Mouse (Mus musculus) heart, postnatal 0 days (tissue): Measurements from ENCODE around the gene Prkn. TPM values are rescaled to one million over a fixed set of nuclear protein-coding genes. Genes with fewer than 3 reads are reported as not detected.

ENCODE experiments used
- ATAC-seq: fragments of 200-750 bp; cut with Nextera tagmentation; 2 replicates; pipeline ENCODE4 v1.8.0; 2017; ENCODE audit warnings: low read depth, moderate number of reproducible peaks, moderate library complexity; ENCODE audit not compliant: insufficient read depth
- DNase-seq: peaks from one replicate; pipeline ENCODE4 v3.0.0-alpha.2; 2016; ENCODE audit warnings: low spot score
- H3K27ac ChIP-seq: fragments of 300-500 bp; sonication (generic); 2 replicates; pipeline ENCODE4 v1.5.1; 2014; ENCODE audit warnings: low read depth, mild to moderate bottlenecking
- H3K27me3 ChIP-seq: fragments of 300-500 bp; sonication (generic); 2 replicates; pipeline ENCODE4 v1.6.1; 2014; ENCODE audit warnings: low read length, mixed read lengths; ENCODE audit not compliant: control insufficient read depth, insufficient read depth
- H3K36me3 ChIP-seq: fragments of 300-500 bp; sonication (generic); replicated peaks from 2 replicates; pipeline ENCODE4 v1.6.1; 2014; ENCODE audit warnings: low read length, mixed read lengths; ENCODE audit not compliant: control insufficient read depth, insufficient read depth
- H3K4me1 ChIP-seq: fragments of 300-500 bp; sonication (generic); 2 replicates; pipeline ENCODE4 v1.6.1; 2014; ENCODE audit warnings: antibody characterized with exemption; ENCODE audit not compliant: control insufficient read depth, insufficient read depth
- H3K4me2 ChIP-seq: fragments of 300-500 bp; sonication (generic); 2 replicates; pipeline ENCODE4 v1.6.1; 2014; ENCODE audit warnings: low read depth, mild to moderate bottlenecking, low read length, moderate library complexity
- H3K4me3 ChIP-seq: fragments of 300-500 bp; sonication (generic); 2 replicates; pipeline ENCODE4 v1.5.1; 2014; ENCODE audit warnings: low read depth, low read length
- H3K9ac ChIP-seq: fragments of 300-500 bp; sonication (generic); replicated peaks from 2 replicates; pipeline ENCODE4 v1.6.1; 2014; ENCODE audit warnings: low read depth, low read length, mixed read lengths
- H3K9me3 ChIP-seq: fragments of 300-500 bp; sonication (generic); replicated peaks from 2 replicates; pipeline ENCODE4 v1.6.1; 2016; ENCODE audit warnings: low read length; ENCODE audit not compliant: control insufficient read depth
- CTCF ChIP-seq: IDR thresholded peaks from 2 replicates; pipeline ENCODE4 v1.5.1; 2016; ENCODE audit warnings: antibody characterized with exemption, control low read depth, low read depth
- EP300 ChIP-seq: IDR thresholded peaks from 2 replicates; pipeline ENCODE4 v1.6.1; 2016; ENCODE audit warnings: antibody characterized with exemption, low read depth
- WGBS: fragments of 180-500 bp; shearing (Covaris S2); extraction: QIAGEN DNeasy Blood & Tissue Kit; methylation state at CpG from one replicate; pipeline ENCODE4 v1.1.7; 2014; 5-methylcytosine and 5-hydroxymethylcytosine counted together
- polyA plus RNA-seq: library from polyadenylated mRNA; unstranded; fragments of >200 nt; fragmentation: Nextera tagmentation; extraction: Ambion mirVana; gene quantifications from 2 replicates; pipeline ENCODE4 v1.2.1, GENCODE M21; 2015
- total RNA-seq: library from RNA; depleted of rRNA; stranded (reverse); fragments of >200 nt; gene quantifications from 2 replicates; pipeline ENCODE4 v1.2.3, GENCODE M21; 2014; ENCODE audit warnings: low replicate concordance

The Prkn gene
- total and polyA plus RNA-seq, 2 experiments from 2014 or later, result 4.5 to 14.2 TPM

DNA sequence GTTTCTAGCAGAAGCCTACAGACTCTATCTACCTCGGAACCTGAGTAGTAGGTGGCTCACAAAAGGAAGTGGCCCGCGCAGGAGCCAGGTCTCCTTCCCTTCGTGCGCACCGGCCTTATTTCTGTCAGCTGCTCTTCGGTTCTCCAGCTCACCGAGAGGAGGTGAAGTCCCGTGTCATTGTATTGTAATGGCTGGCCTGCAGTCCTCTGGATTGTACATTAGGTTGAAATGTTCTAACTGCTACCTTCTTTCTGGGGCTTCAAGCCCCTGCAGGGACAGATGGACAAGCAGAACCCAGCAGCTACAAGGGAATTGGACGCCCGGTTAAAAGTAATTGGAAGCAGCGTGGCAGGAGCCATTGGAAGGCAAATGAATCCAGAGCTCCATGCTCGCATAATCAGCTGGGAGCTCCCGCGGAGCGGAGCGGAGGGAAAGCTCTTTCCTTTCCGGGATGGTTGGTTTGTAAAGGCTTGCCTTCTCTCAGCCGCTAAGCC, 1072.7 kb downstream of the Prkn start:
- 2% methylated on average over 19 of the region's 19 CpGs for WGBS
- Histone ChIP-seq H3K27me3 (peaks cover 25% of the 10 kb centered on the region; the same call in 1 of the 2 replicates), H3K27ac (no peak overlapping the region), H3K9me3 (no peaks in the 10 kb centered on the region), H3K9ac (0 out of 2 replicates have a peak overlapping the region, but pooled peaks have one; percentile 25), H3K36me3 (no peaks in the 10 kb centered on the region), H3K4me2 (peak overlapping the region; percentile 67), H3K4me1 (0 out of 2 replicates have a peak, but pooled peaks cover 6% of the 10 kb centered on the region), H3K4me3 (peak overlapping the region; percentile 39)
- TF ChIP-seq EP300 (no peak), CTCF (no peak)
- ATAC-seq (peak; percentile 53; the same call in 1 of the 2 replicates), DNase-seq (no peak)

DNA sequence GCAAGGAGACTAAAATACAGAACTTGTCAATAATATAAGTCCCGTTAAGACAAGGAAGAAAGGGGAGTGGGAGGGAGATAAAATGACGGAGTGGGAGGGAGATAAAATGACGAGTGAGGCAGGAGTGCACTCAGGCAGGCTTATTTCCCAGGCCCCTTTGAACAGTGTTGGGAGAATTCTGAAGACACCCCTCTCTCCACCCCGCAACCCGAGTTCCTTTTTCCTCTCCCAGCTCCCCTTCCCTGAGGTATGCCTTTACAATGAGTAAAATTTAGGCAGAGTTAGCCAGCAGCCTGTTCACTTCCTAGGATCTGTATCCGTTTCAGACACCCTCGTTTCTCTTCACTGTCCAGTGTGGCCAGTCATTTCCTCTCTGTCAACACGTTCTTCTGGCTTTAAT, 1073.4 kb downstream of the Prkn start:
- ATAC-seq, result no peak
- Histone ChIP-seq H3K4me2 (peak overlapping the region; percentile 67), H3K9ac (no peak overlapping the region), H3K27ac (no peak overlapping the region), H3K4me1 (0 out of 2 replicates have a peak, but pooled peaks cover 6% of the 10 kb centered on the region), H3K4me3 (peak overlapping the region; percentile 39), H3K9me3 (no peaks in the 10 kb centered on the region), H3K27me3 (peaks cover 25% of the 10 kb centered on the region; the same call in 1 of the 2 replicates), H3K36me3 (no peaks in the 10 kb centered on the region)
- 17% methylated on average over 8 of the region's 8 CpGs for WGBS
- DNase-seq, result no peak
- TF ChIP-seq CTCF (no peak), EP300 (no peak)

DNA sequence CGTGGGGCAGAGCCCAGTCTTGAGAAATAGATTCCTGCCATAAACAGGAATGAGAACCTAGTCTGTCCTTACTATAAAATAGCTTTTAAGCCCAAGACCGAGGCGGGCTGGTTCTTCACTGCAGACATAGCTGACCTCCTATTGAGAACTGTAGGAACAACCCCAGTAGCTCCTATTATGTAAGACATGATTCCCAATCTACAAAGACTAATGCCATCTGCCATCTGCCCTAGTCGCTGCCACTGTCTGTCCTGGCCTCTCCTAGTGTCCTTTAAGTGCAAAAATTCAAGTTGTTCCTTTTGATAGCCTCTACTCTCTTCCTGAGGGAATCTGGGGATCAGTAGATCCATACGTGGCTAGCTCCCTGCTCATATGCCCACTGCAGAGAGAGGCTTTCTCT, 1074.3 kb downstream of the Prkn start:
- Histone ChIP-seq H3K4me2 (no peak overlapping the region), H3K36me3 (no peaks in the 10 kb centered on the region), H3K9ac (no peak overlapping the region), H3K4me3 (no peak overlapping the region), H3K27me3 (peaks cover 25% of the 10 kb centered on the region; the same call in 1 of the 2 replicates), H3K4me1 (0 out of 2 replicates have a peak, but pooled peaks cover 6% of the 10 kb centered on the region), H3K27ac (no peak overlapping the region), H3K9me3 (no peaks in the 10 kb centered on the region)
- TF ChIP-seq EP300 (no peak), CTCF (no peak)
- no peak for DNase-seq
- ATAC-seq, result no peak
- 80% methylated on average over 5 of the region's 5 CpGs for WGBS

DNA sequence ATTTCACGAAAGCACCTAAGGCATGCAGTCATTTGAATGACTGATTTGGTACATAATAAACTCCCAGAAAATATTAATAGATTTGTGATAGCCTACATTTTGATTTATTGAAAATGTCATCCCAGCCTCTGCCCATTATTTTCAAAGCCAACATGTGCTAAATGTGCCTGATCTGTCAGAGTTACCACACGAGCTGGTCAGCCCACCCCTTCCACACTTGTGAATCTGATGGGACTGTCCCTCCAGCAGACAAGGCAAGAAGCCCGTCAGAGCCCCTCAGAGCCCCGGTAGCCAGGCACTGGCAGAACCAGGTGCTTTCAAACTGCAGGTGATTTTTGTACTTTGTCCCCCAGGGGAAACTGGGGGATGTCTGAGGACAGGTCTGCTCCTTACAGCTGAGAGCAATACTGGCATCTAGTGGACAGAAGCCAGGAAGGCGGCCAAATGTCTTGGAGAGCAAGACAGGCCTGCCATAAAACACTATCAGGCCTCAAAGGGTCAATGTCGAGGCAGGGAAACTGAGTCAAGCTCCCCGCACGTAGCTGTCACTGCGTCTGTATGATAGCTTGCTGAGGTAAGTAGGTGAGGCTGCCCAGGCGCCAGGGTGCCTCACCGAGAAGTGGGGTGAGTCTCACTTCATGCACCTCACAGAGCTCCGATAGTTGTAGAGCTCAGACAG, 1078.1 kb downstream of the Prkn start:
- Histone ChIP-seq H3K9me3 (no peaks in the 10 kb centered on the region), H3K27ac (no peak overlapping the region), H3K4me3 (no peak overlapping the region), H3K9ac (no peak overlapping the region), H3K27me3 (peaks cover 14% of the 10 kb centered on the region; the same call in 1 of the 2 replicates), H3K4me1 (0 out of 2 replicates have a peak, but pooled peaks cover 3% of the 10 kb centered on the region), H3K36me3 (no peaks in the 10 kb centered on the region), H3K4me2 (no peak overlapping the region)
- ATAC-seq (no peak), DNase-seq (no peak)
- WGBS, result 53% methylated on average over 12 of the region's 12 CpGs
- TF ChIP-seq EP300 (no peak), CTCF (peak; percentile 49)

DNA sequence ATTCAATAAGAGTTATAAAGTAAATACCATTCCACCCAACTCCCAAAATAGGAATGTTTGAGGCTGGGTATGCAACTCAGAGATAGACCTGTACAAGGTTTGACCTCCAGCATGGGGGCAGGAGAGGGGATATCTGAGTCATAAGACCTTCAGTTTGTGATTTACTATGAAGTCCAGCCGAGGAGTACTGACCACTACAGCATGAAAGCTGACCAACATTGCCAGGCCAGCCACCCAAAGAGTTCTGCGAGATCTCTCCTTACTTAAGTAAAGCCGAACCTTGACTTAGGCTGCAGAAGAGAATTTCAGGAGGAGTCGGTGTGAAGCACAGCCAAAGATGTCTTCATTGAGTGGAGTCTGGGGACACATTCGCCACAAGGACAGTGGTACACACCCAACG, 1079.4 kb downstream of the Prkn start:
- no peak for ATAC-seq
- no peak overlapping the region for H3K9ac ChIP-seq

More for the DNA sequence above, 1079.4 kb downstream of the Prkn start:
- Histone ChIP-seq H3K4me3 (no peak overlapping the region), H3K4me2 (no peak overlapping the region), H3K36me3 (no peaks in the 10 kb centered on the region), H3K27ac (no peak overlapping the region), H3K27me3 (peaks cover 3% of the 10 kb centered on the region; the same call in 1 of the 2 replicates), H3K9me3 (no peaks in the 10 kb centered on the region), H3K4me1 (no peaks in the 10 kb centered on the region)
- 80% methylated on average over 6 of the region's 6 CpGs for WGBS
- DNase-seq, result no peak
- no peak for TF ChIP-seq CTCF
- TF ChIP-seq EP300, result no peak
